Mouse (Mus musculus): ENCODE data around the gene Timm50.

Timm50 gene

DNA sequence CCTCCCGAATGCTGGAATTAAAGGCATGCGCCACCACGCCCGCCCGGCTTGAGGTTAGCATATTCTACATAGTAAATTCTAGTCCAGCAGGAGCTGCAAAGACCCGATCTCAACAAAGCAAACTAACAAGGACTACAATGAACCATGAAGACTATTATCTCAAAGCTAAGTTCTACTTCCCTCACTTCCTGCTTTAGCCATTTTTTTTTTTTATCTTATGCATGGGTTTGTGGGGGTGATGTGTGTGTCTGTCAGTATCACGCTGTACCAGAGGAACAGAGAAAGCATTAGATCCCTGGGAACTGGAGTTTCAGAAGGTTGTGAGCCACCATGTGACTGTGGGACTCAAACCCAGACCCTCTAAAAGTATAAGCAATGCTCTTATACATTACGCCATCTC, 13.4 kb upstream of the Timm50 start:
- DNase-seq (ENCODE audit: low spot score), result no peak

DNA sequence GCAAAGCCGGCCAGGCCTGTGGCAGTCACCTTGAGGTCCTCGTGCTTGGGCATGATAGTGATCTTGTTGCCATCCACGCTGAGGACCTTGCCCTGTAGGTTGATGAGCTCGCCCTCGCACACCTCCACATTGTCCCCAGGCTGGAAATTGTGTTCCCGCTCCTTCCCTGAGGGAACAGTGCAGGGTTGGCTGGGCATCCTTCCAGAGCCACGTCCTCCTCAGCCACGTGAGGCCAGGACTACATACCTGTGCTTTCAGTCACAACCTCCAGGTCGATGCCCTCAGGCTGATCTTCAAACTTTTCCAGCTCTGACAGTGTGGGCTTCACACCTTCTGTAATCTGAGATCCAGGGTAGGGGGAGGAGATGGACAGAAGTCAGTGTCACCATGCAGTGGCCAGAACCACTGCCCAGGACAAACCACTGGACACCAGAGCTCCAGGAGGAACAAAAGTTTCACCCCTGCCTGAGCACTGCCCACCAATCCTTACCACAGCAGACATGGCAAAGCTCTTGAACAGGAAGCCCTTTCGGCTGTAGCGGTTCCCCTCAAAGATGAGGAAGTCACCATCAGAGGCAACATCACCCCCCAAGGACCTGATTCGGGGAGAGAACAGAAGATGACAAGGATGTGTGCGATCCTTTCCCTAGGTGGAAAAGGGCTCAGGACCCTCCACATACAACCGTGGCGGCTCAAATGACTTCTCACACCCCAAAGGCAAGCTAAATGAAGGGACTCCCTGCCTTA, 10.3 kb upstream of the Timm50 start:
- no peak for DNase-seq (ENCODE audit: low spot score)

DNA sequence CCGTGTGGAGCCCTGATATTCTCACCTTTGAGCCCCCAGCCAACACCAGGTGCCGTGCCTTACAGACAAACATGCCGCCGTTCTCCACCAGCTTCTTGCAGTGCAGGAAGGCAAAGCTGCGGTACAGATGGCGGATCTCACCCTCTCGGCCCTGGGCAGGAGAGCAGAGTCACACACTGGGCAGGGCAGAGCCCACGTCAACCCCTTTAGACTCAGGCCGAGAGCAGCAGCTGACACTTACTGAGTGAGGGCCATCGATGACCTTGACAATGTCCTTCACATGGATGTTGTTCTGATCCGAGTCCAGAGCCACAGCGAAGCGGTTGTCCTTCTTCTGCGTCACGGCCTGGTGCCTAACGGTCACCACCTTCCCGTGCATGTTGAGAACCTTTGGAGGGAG, 6.8 kb upstream of the Timm50 start:
- no peak for DNase-seq (ENCODE audit: low spot score)

DNA sequence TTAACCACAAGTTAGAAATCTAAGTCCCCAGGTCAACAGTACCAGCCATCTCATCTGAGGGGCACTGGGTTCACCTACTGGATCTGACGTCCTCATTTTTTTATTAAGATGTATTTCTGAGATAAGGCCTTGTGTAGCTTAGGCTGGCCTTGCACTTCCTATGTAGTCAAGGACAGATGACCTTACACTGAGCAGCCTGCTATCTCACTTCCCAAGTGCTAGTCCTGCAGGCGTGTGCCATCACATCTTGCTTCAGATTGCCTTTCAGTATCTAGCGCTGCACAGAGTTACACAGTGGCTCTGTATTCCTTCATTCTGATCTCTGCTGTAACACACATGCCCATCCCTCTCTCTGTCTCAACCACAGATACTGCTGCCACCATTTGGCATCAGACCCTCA, 6.2 kb upstream of the Timm50 start:
- DNase-seq (ENCODE audit: low spot score), result no peak

DNA sequence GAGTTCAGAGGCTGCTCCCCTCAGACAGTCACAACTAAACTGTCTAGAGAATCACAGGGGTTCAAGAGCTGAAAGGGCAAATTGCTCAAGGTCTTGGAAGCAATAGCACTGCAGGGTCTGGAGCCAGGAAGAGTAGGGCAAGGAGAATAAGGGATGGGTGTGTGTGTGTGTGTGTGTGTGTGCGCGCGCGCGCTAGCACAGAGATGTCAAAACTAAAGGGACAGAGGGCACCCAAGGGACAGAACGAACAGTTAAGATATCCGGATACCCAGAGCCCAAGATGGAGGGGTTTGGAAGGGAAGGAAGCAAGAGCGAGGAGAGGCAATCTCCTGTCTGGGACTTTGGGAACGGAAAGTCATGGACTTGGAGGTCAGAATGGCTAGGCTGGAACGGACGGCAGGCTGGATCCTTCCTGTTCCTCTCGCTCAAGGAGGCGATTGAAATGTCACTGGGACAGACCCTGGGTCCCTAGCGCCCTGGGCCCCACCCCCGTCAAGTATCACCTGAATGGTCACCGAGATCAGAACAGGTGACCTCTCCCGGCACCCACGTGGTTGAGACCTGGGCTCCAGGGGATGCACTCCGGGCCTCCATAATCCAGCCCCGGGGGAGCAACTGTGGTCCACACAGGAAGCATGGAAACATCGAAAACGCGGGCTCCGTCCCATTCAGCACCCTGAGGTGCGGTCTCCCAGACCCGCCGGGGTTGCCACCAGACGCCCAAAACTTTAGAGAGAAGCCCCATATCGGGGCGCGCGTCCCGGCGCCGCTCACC, 534 bp downstream of the Timm50 start:
- DNase-seq (ENCODE audit: low spot score), result peak; percentile 21

DNA sequence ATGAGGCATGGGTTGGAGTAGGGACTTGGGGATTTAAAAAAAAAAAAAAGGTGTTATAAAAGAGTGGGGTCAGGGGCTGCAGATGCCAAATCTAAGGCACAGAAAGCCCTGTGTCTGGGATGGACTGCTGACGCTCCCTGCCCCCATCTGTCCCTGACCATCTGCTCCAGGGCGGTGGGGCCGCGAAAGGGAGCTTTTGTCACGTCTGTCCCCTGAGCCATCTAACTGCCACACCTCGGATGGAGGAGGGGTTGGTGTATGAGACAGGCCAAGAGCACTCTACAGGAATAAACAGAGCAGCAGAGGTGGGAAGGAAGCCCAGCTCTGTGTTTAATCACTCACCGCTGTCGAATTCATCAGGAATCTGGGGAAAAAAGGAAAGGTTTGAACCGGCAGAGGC, 2.1 kb downstream of the Timm50 start:
- no peak for DNase-seq (ENCODE audit: low spot score)

DNA sequence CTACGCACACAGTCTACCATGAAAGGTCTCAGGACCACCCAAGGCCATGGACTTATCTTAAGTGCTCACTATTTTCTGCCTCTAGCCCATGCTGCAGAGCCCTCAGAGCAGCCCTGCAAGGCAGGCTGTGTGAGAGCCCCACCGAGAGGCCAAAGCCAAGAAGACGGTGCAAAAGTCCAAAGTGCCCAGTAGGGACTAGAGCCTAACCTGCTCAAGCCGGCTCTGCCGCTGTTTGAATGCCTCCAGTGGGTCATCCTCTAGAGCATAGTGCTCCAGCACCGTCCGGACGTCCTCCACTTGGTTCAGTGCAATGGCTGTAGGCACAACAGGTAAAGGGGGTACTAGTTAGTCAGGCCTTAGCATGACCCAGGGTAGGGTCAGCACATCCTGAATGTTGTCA, 5.7 kb downstream of the Timm50 start:
- no peak for DNase-seq (ENCODE audit: low spot score)

DNA sequence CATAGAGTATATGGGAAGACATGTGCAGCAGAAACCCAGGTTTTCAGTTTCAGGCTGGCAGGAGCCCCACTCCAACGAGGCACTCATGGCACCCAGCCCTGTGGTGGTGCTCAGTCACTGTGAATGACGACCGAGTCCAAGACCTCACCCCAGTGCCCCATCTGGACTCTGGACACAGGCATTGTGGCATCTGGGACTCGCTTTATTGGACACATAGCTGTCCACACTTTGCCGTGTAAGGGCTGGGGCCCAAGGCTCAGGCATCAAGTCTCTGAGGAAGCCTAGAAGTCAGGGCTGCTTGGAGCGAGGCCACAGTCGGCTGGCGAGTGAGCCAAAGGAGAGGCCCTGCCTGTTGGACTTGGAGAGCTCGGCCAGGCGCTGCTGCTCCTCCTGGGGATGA, 6.2 kb downstream of the Timm50 start:
- DNase-seq (ENCODE audit: low spot score), result no peak

DNA sequence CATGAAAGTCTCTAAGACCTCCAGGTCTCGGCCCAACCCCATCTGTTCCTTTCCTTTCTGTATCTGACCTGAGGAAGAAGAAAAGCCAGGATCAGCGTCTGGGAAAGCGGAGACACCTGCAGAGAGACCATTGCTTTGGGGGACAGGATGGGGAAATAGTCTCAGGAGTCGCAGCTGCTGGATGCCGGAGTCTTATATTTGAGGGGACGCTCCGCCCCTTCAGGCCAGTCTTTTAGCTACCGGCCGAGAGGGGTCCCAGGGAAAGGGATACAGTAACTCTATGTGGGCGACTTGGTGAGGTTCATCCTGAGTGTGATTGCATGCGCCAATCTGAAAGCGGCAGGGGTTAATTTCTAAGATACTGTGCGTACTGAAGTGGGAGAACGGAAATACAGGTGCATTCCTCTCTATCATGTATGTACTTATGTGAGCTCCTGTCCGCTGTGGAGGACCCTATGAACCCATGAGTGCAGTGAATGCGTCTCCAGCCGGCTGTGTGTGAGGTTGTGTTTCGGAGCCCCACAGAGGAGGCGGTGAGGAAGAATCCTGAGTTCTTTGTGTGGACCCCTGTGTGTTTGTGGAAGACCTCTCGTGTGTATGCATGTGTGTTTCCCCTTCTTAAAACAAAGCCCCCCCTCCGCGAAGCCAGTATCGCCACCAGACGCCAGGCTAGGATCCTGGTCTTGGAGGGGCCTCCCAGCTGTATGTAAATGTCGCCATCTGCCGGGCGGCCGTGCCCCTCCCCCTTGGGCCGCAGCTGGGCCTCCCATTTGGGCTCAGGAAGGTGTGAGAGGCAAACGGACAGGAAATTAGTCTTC, 10.0 kb downstream of the Timm50 start, which contains the start of gene Dll3:
Gene Dll3 (minus strand): TSS at position 623 of the 818 bp plus-strand sequence.
- DNase-seq (ENCODE audit: low spot score), result peak; percentile 25

DNA sequence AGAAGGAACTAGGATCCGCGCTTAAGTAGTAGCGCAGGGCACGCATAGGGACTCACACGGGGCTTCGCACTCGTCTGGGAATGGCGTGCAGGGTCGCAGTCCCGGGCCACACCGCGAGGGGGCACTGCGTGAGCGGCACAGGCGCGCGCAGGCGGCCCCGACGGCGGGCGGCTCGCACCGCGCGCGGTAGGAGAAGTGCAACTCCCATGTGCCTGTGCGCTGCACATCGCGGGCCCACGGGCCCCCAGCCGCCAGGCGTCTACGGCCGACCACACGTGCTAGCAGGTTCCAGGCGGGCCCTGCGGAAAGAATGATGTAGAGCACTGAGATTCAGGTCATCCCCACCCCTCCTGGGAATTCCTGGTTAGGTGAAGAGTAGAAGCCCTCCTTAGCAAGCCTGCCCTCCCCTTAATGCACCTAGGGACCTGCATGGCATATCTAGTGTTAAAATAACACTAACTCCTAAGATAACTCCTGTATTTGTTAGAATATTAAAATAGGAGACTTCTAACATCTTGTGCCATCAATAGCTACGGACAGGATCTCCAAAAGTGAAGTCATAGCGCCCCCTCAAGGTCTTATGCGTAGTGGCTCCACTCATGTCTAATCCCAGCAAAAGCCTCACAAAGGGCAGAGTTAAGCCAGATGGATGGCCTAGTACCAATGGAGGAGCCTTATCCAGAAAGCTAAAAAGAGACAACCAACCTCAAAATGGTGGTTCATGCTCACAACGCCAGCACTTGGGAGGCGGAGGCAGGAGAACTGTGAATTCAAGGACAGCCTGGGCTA, 12.8 kb downstream of the Timm50 start:
- DNase-seq (ENCODE audit: low spot score), result peak; percentile 55

DNA sequence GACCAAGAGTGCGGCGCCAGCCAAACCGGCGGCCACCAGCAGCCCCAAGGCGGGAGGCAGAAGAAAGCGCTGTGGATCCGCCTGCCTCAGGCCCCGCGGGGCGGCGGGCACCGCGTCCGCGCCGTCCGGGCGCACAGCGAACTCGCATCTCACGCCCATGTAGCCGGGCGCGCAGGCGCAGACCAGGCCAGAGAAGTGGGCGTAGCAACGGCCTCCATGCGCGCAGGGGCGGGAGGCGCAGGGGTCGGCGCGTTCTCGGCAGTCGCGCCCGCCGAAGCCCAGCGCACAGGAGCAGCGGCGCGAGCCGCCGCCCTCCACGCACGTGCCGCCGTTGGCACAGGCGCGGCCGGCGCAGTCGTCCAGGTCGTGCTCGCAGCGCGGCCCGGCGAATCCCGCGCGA, 17.4 kb downstream of the Timm50 start:
- no peak for DNase-seq (ENCODE audit: low spot score)

DNA sequence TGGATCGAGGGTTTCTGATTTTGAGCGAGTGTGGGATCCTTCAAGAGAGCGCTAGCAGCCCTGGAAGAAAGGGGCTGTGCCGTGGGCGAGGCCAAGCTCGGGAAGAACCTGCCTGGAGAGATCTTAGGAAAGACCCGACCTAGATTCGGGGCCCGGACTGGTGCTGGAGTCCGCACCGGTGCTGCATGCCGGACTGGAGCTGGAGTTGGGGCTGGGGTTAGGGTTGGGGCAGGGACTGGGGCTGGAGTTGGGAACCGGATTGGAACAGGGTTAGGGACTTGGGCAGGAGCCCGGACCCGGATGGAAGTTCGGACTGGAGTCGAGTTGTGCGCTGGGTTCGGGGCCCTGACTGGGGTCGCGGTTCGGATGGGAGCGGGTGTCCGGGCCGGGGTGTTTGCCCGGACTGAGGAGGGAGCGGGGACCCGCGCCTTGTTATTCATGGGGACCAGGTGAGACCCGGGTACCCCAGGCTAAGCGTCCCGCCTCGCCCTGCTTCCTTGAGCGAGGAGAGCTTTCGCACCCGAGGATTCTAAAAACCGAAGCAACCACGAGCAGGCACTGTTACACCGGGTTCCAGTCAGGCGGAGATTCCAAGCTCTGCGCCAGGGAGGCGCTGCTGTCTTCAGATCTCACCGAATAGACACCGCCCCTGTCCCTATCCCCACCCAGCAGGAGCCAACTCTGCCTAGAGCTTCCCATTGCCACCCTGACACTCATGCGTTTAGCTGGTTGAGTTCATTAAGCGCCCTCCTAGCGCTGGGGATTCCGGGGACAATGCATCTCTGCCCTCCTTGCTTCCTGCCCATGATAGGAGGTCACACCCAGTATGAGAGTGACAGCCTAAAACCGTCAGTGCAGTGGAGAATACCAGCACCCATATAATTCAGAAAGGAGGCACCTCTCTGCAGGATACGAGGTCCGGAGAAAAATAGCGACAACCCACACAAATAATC, 21.0 kb downstream of the Timm50 start, which contains the start of gene Selenov:
Gene Selenov (minus strand): TSS at position 549 of the 953 bp plus-strand sequence.
- DNase-seq (ENCODE audit: low spot score), result no peak

DNA sequence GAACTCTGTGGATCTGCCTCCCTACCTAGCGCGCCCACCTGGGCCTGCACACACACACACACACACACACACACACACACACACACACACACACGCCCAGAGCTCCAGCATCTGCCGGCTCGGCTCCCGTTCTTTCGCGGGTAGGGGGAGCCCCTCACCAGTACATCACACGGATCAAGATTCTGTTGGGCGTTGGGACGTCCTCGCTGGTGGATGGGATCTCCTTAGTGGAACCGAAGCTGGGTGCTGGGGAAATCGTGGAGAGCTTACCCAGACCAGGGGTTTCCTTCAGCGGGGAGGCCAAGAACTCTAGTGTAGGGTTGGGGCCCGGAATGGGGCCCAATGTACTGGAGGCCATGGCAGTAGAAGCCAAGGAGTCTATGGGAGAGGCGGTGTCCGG, 21.7 kb downstream of the Timm50 start:
- no peak for DNase-seq (ENCODE audit: low spot score)

DNA sequence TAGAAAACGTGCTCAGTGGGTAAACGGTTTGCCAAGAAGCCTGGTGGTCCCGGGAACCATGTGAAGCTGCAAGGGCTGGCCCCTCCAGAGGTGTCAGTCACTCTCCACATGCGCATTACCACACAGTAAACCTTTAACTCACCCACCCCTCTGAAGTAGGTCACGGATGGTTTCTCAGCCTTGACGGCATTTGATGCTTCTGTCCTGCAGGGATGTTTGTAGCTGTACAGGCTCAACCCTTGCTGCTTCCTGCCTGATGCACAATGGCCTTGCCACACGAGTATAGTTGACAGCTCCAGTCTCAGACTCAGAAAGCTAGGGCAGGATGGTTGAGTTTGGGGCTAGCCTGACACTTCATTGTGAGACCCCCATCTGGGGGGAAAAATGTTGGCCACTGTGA, 31.2 kb downstream of the Timm50 start:
- DNase-seq (ENCODE audit: low spot score), result no peak

DNA sequence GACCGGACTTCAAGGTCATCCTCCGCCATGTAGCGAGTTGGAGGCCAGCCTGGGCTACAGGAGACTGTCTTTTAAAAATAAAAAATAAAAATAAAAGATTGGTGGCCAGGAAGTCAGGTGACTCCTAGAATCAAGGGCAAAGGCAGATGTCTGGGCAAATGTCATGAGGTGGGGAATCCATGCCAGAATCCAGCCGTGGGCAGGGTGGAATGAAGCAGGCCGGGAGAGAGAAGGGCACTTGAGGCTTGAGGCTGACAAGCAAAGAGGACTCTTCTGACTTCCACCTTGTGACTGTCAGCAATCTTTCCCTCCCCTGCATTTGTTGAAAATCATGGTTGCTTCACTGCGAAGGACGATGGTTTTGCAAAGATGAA, 33.6 kb downstream of the Timm50 start:
- DNase-seq (ENCODE audit: low spot score), result no peak

DNA sequence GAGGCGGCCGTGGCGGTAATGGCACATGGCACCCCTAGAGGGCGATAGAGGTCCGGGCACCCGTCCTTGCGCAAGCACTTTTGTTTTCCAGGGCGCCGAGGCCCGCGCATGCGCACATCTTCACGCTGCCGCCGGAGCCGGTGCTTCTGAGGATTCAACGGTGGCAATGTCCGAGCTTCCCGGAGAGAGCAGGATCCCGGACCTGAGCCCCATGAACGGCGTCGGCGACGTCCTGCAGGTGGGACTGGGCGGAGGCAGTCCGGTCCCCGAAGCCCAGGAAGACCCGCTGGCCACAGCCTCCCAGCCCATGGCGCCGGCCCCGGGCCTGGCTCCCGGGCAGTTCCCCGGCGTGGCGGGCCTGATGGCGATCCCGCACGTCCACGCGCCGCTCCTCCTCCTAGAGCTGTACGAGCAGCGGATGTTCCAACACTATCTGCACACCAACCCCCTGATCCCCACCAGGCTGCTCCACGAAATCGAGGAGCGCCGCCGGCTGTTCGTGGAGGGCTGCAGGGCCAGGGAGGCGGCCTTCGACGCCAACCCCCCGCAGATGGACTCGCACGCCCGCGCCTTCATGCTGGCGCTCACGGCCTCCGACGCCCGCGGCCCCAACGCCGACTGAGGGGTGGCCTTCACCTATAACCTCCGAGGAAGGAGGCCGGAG, 34.1 kb downstream of the Timm50 start, which contains the start of gene Eid2b:
Gene Eid2b (plus strand): TSS at position 125 of the 664 bp plus-strand sequence.
- peak; percentile 94 for DNase-seq (ENCODE audit: low spot score)

DNA sequence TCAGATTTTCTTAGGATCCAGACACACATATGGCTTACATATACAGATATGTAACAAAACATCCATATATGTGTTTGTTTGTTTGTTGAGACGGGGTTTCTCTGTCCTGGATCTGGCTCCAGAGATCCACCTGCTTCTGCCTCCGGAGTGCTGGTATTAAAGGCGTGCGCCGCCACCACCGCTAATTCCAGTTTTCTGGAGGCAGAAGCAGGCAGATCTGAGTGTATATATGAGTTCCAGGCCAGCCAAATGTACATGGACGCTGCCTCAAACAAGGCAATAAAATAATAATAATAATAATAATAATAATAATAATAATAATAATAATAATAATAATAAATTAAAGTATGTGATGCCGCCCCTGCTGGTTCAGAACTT, 34.6 kb downstream of the Timm50 start:
- DNase-seq (ENCODE audit: low spot score), result no peak

DNA sequence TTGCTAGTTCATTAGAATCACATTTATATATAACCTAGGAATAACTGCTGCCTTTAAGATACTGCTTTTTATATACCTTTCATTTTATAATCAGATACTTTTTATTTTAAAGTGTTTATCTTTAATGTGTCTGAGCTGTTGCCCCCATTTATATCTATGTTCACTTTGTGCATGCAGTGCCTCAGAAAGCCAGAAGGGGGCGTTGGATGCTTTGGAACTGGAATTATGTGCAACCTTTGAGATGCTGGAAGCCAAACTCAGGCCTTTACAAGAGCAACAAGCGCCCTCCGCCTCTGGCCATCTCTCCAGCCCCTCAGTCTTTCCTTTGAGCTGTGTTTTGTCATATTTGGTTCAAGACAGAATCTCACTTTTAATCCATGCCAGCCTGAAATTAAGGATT, 40.1 kb downstream of the Timm50 start:
- no peak for DNase-seq (ENCODE audit: low spot score)

DNA sequence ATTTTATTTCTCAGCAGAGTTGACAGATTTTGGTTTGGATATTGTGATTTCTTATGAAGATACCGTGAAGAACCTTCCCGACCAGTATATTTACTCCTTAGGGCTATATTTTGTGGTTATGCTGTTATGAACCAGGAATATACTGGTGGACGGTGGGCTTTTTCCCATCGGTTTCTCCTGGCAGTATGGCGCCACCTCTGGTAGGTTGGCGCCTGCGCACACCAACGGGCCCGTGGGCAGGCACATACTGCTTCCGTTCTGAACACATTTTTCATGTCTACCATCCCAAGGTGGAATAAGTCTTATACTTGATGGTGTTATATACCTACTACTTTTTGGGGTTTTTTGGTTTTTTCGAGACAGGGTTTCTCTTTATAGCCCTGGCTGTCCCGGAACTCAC, 42.5 kb downstream of the Timm50 start:
- DNase-seq (ENCODE audit: low spot score), result no peak

DNA sequence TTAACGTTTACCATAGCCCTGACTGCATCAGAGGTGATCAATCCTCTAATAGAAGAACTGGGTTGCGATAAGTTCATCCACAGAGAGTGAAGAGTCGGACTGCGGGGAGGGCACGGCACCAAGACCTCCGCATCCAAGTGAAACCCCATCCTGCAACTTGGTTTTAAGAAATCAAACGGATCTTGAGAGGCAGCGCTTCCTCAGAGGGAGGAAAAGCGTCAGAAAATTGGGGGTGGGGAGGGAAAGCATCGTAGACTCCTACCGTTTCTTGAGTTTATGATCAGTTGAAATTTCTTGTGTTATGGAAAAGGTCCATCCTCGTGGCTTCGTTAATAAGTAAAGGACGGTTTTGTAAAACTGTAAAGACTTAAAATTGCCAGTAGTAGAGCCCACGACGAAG, 43.3 kb downstream of the Timm50 start:
- DNase-seq (ENCODE audit: low spot score), result no peak

All from c-Kit-positive CD71-positive TER-119-positive erythroid progenitor cells, embryonic 14.5 days (primary cell).